In the genomic region with DNA sequence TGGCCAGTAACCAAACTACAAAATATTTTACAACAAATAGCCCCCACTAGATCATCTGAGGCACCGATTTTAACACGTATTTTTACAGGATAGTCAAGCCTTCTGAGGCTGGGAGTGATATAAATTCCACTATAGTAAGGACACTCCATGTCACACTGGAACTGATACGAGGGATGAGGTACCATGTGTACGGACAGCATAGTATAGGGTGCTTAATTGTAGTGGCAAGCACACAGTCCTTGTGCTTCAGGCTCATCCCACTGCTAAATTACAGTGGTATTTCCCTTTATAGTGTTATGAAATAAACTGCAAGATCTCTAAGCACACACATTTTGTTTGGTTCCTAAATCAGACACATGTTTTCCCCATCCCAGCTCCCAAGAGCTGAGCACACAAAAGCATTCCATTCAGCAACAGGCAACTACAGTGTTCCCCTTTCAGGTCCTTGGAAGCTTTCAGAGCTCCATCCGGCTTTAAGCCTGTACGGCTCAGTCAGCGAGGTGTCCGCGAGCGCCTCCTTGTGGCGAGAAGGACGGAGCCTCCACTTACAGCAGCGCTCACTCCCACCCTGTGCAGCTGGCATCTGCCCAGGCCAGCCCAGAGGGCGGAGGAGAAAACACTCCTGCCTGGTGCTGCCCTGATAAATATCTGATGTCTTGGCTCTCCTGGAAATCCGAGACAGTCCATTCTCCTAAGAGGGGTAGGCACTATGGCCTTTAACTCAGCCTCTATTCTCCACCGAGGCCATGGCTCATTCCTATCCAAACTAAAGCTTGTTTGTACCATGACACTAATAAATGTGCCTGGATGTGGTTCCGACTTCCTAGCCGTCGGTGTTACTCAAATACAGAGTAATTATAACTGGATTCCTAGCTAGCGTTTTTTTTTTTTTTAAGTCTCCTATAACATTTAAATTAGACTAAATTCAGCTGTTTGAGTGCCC, we compare ENCODE assay signal across 8 mouse cellular contexts.
DNase-seq lines count a peak whose midpoint lies in the region; ATAC-seq and TF ChIP-seq lines count a peak whose summit lies in the region.

No protein-coding gene starts in this region.

- H3K27ac ChIP-seq in ES-E14 (ENCODE audit: insufficient read depth, low read depth, low read length, poor library complexity, severe bottlenecking), result no peak overlapping the region
- H3K27ac ChIP-seq in forebrain, embryonic 11.5 days (ENCODE audit: low read depth, low read length), result no peak overlapping the region; the same call in 1 of the 2 replicates
- H3K27ac ChIP-seq in hindbrain, embryonic 10.5 days, result no peak overlapping the region

- DNase-seq in ES-E14 (ENCODE audit: low read depth, low spot score), result peak; percentile 72
- DNase-seq in c-Kit-positive CD71-negative TER-119-negative erythroid progenitor cells, embryonic 14.5 days (ENCODE audit: low read depth), result peak; percentile 17
- peak; percentile 95 for DNase-seq in forebrain, embryonic 11.5 days (ENCODE audit: low spot score)
- peak; percentile 85 for DNase-seq in hindbrain, embryonic 10.5 days (ENCODE audit: low spot score)
- DNase-seq in layer of hippocampus, postnatal 10 days (ENCODE audit: low spot score in 2 of 2), result peak; percentile 97
- DNase-seq in lung, postnatal 10 days, result peak; percentile 85
- DNase-seq in right cerebral cortex, adult 2 months (ENCODE audit: low spot score in 2 of 2), result peak; percentile 82 to 84

- in situ Hi-C loops in ES-E14 (cut with MboI; ENCODE audit: low sequenced_read_pairs in 2 of 2, unreplicated experiment in 2 of 2), result no loop called here

- peak; percentile 81 for ATAC-seq in forebrain, embryonic 11.5 days (replicated peaks; ENCODE audit: low FRiP score)
- ATAC-seq in megakaryocyte, adult 5-6 weeks (ENCODE audit: poor library complexity, severe bottlenecking), result no peak

- H3K27me3 ChIP-seq in forebrain, embryonic 11.5 days (ENCODE audit: control insufficient read depth, insufficient read depth, low read length), result no peaks in the 10 kb centered on the region
- H3K27me3 ChIP-seq in hindbrain, embryonic 10.5 days (ENCODE audit: insufficient read depth, poor library complexity, severe bottlenecking), result peaks cover 53% of the 10 kb centered on the region

- peak overlapping the region in 1 of 2 experiments; percentile 23; a peak in 1 of 4 replicates for H3K4me3 ChIP-seq in ES-E14 (ENCODE audit: insufficient read depth in 1 of 2, low read depth in 1 of 2, low read length in 2 of 2, poor library complexity in 1 of 2, severe bottlenecking in 1 of 2)
- no peak overlapping the region for H3K4me3 ChIP-seq in forebrain, embryonic 11.5 days (ENCODE audit: low read depth, low read length)
- H3K4me3 ChIP-seq in hindbrain, embryonic 10.5 days, result no peak overlapping the region

- H3K9me3 ChIP-seq in ES-E14 (ENCODE audit: control insufficient read depth, insufficient read depth, low read depth, low read length), result no peaks in the 10 kb centered on the region
- no peaks in the 10 kb centered on the region for H3K9me3 ChIP-seq in forebrain, embryonic 11.5 days (ENCODE audit: control insufficient read depth, low read length)
- no peaks in the 10 kb centered on the region for H3K9me3 ChIP-seq in hindbrain, embryonic 10.5 days

- H3K36me3 ChIP-seq in ES-E14 (ENCODE audit: control insufficient read depth, insufficient read depth, low read length, poor library complexity, severe bottlenecking), result no peaks in the 10 kb centered on the region
- H3K36me3 ChIP-seq in forebrain, embryonic 11.5 days (ENCODE audit: control insufficient read depth, insufficient read depth, low read length), result no peaks in the 10 kb centered on the region
- H3K36me3 ChIP-seq in hindbrain, embryonic 10.5 days, result no peaks in the 10 kb centered on the region

- WGBS in forebrain, embryonic 11.5 days, result 30% methylated on average over 20 of the region's 20 CpGs
- 42% methylated on average over 20 of the region's 20 CpGs for WGBS in hindbrain, embryonic 10.5 days

- no peak overlapping the region for H3K9ac ChIP-seq in ES-E14 (ENCODE audit: insufficient read depth, low read depth, low read length, poor library complexity, severe bottlenecking)
- H3K9ac ChIP-seq in forebrain, embryonic 11.5 days (ENCODE audit: low read length), result no peak overlapping the region

- no peaks in the 10 kb centered on the region for H3K4me1 ChIP-seq in ES-E14 (ENCODE audit: control insufficient read depth in 2 of 2, insufficient read depth in 2 of 2, low read length in 2 of 2, poor library complexity in 1 of 2)
- H3K4me1 ChIP-seq in forebrain, embryonic 11.5 days (replicated peaks; ENCODE audit: control insufficient read depth, insufficient read depth, low read length), result peaks cover 16% of the 10 kb centered on the region
- H3K4me1 ChIP-seq in hindbrain, embryonic 10.5 days (replicated peaks), result peaks cover 41% of the 10 kb centered on the region

- H3K4me2 ChIP-seq in forebrain, embryonic 11.5 days (ENCODE audit: low read depth, low read length, severe bottlenecking), result no peak overlapping the region

TF ChIP-seq in ES-E14, 5 proteins besides CTCF, POLR2A, EP300 and RAD21:
- peak; percentile 43 for TF ChIP-seq ZC3H11A (IDR thresholded peaks at IDR 0.05; ENCODE audit: borderline replicate concordance, low read depth, low read length)
- TF ChIP-seq MAFK (IDR thresholded peaks at IDR 0.05; ENCODE audit: insufficient read depth, low read depth, low read length), result no peak

Comparison
In these comparisons a context has a peak if more than half of its experiments do, and no peak if none do; other contexts are left out.
1. DNase-seq: peak in every context shown above with its lines; median percentile 97 in layer of hippocampus, postnatal 10 days; 95 in forebrain, embryonic 11.5 days; 85 in hindbrain, embryonic 10.5 days; 85 in lung, postnatal 10 days; 83 in right cerebral cortex, adult 2 months; 72 in ES-E14; 17 in c-Kit-positive CD71-negative TER-119-negative erythroid progenitor cells, embryonic 14.5 days.